Mouse (Mus musculus) MEL (cell line): ENCODE results near the gene Ano8. TPM values are rescaled to one million over a fixed set of nuclear protein-coding genes. Genes with fewer than 3 reads are reported as not detected.

Experiments used
- DNase-seq: peaks from one replicate; pipeline ENCODE4 v3.0.0; 2011; ENCODE audit warnings: low read depth, low spot score
- H3K27ac ChIP-seq: 2 replicates; pipeline ENCODE4 v1.5.1; 2012; ENCODE audit warnings: low read depth, mild to moderate bottlenecking, control low read depth, low read length, moderate library complexity; ENCODE audit not compliant: control insufficient read depth
- H3K27me3 ChIP-seq, 2 experiments: fragments of 150-350 bp in 1 of 2; sonication (generic) in 1 of 2; 2 replicates each; pipeline ENCODE4 v1.6.1; 2012; ENCODE audit warnings: low read length in 2 of 2, mild to moderate bottlenecking in 2 of 2, improper control_type of control experiment in 1 of 2, moderate library complexity in 1 of 2; ENCODE audit not compliant: insufficient read depth in 2 of 2, control insufficient read depth in 1 of 2
- H3K36me3 ChIP-seq, 2 experiments: 2 replicates each; pipeline ENCODE4 v1.6.1; 2012 to 2014; ENCODE audit warnings: low read length in 2 of 2, improper control_type of control experiment in 1 of 2, inconsistent platforms in 1 of 2, mild to moderate bottlenecking in 1 of 2; ENCODE audit not compliant: insufficient read depth in 2 of 2, control insufficient read depth in 1 of 2
- H3K4me1 ChIP-seq, 2 experiments: fragments of 150-350 bp in 1 of 2; sonication (generic) in 1 of 2; 2 replicates each; pipeline ENCODE4 v1.6.1; 2012; ENCODE audit warnings: low read length in 2 of 2, improper control_type of control experiment in 1 of 2, mild to moderate bottlenecking in 1 of 2; ENCODE audit not compliant: insufficient read depth in 2 of 2, control insufficient read depth in 1 of 2
- H3K4me3 ChIP-seq, 2 experiments: fragments of 150-350 bp in 1 of 2; sonication (generic) in 1 of 2; 2 replicates each; pipeline ENCODE4 v1.5.1; 2012; ENCODE audit warnings: low read depth in 2 of 2, low read length in 2 of 2, mild to moderate bottlenecking in 2 of 2, moderate library complexity in 2 of 2, control low read depth in 1 of 2, improper control_type of control experiment in 1 of 2; ENCODE audit not compliant: control insufficient read depth in 1 of 2, insufficient read depth in 1 of 2
- H3K79me2 ChIP-seq: 2 replicates; pipeline ENCODE4 v1.6.1; 2012; ENCODE audit warnings: mild to moderate bottlenecking, low read length, moderate library complexity; ENCODE audit not compliant: control insufficient read depth, poor library complexity, insufficient read depth
- H3K9ac ChIP-seq: 2 replicates; pipeline ENCODE4 v1.6.1; 2012; ENCODE audit warnings: low read depth, mild to moderate bottlenecking, control low read depth, low read length, moderate library complexity; ENCODE audit not compliant: control insufficient read depth, poor library complexity, severe bottlenecking
- H3K9me3 ChIP-seq: fragments of 150-350 bp; sonication (generic); replicated peaks from 2 replicates; pipeline ENCODE4 v1.6.1; 2012; ENCODE audit warnings: mild to moderate bottlenecking, low read length, improper control_type of control experiment, moderate library complexity; ENCODE audit not compliant: insufficient read depth
- BHLHE40 ChIP-seq: IDR thresholded peaks from 2 replicates; pipeline ENCODE4 v1.6.1; 2012; ENCODE audit warnings: low read depth, mild to moderate bottlenecking, inconsistent platforms, low read length, improper control_type of control experiment, borderline replicate concordance
- CTCF ChIP-seq, 3 experiments: IDR thresholded peaks in 2 of 3; conservative IDR thresholded peaks in 1 of 3; 2 replicates each; pipeline ENCODE4 v1.5.1; 2011 to 2012; ENCODE audit warnings: low read length in 3 of 3, low read depth in 2 of 3, mild to moderate bottlenecking in 2 of 3, improper control_type of control experiment in 1 of 3, inconsistent platforms in 1 of 3, mixed read lengths in 1 of 3, moderate library complexity in 1 of 3; ENCODE audit not compliant: control insufficient read depth in 1 of 3, insufficient read depth in 1 of 3, poor library complexity in 1 of 3, severe bottlenecking in 1 of 3
- E2F4 ChIP-seq: IDR thresholded peaks from 2 replicates; pipeline ENCODE4 v1.6.1; 2011; ENCODE audit warnings: low read depth, low read length, improper control_type of control experiment, borderline replicate concordance
- HCFC1 ChIP-seq: IDR thresholded peaks from 2 replicates; pipeline ENCODE4 v1.6.1; 2012; ENCODE audit warnings: low read depth, mild to moderate bottlenecking, inconsistent platforms, low read length, improper control_type of control experiment, moderate library complexity
- JUND ChIP-seq: IDR thresholded peaks from 2 replicates; pipeline ENCODE4 v1.6.1; 2011; ENCODE audit warnings: low read depth, mild to moderate bottlenecking, improper control_type of control experiment, low read length
- MAFK ChIP-seq: IDR thresholded peaks from 2 replicates; pipeline ENCODE4 v1.6.1; 2011; ENCODE audit warnings: low read depth, mild to moderate bottlenecking, low read length, improper control_type of control experiment, borderline replicate concordance
- MYC ChIP-seq: IDR thresholded peaks from 2 replicates; pipeline ENCODE4 v1.6.1; 2011; ENCODE audit warnings: low read depth, mild to moderate bottlenecking, low read length, improper control_type of control experiment, moderate library complexity
- NELFE ChIP-seq: IDR thresholded peaks from 2 replicates; pipeline ENCODE4 v1.6.1; 2011; ENCODE audit warnings: low read depth, low read length, improper control_type of control experiment
- POLR2AphosphoS5 ChIP-seq: IDR thresholded peaks from 2 replicates; pipeline ENCODE4 v1.6.1; 2012; ENCODE audit warnings: low read depth, borderline replicate concordance, mild to moderate bottlenecking, inconsistent platforms, low read length, moderate library complexity, mixed read lengths
- RAD21 ChIP-seq: IDR thresholded peaks from 2 replicates; pipeline ENCODE4 v1.6.1; 2011; ENCODE audit warnings: mild to moderate bottlenecking, low read depth, low read length, improper control_type of control experiment
- RCOR1 ChIP-seq: IDR thresholded peaks from 2 replicates; pipeline ENCODE4 v1.6.1; 2012; ENCODE audit warnings: low read depth, mild to moderate bottlenecking, inconsistent platforms, low read length, improper control_type of control experiment
- SMC3 ChIP-seq: IDR thresholded peaks from 2 replicates; pipeline ENCODE4 v1.6.1; 2011; ENCODE audit warnings: low read depth, low read length, improper control_type of control experiment
- TCF12 ChIP-seq: IDR thresholded peaks from 2 replicates; pipeline ENCODE4 v1.6.1; 2014; ENCODE audit warnings: low read depth, mild to moderate bottlenecking, inconsistent platforms, low read length, improper control_type of control experiment, moderate library complexity
- USF2 ChIP-seq, 2 experiments: IDR thresholded peaks; 2 replicates each; pipeline ENCODE4 v1.6.1; 2011 to 2012; ENCODE audit warnings: improper control_type of control experiment in 2 of 2, low read length in 2 of 2, borderline replicate concordance in 1 of 2, inconsistent platforms in 1 of 2, low read depth in 1 of 2, mild to moderate bottlenecking in 1 of 2; ENCODE audit not compliant: insufficient read depth in 1 of 2
- ZC3H11A ChIP-seq: IDR thresholded peaks from 2 replicates; pipeline ENCODE4 v1.6.1; 2012; ENCODE audit warnings: low read depth, mild to moderate bottlenecking, inconsistent platforms, low read length, improper control_type of control experiment
- ZMIZ1 ChIP-seq: IDR thresholded peaks from 2 replicates; pipeline ENCODE4 v1.6.1; 2012; ENCODE audit warnings: low read depth, mild to moderate bottlenecking, inconsistent platforms, low read length, improper control_type of control experiment, moderate library complexity
- ZNF384 ChIP-seq: IDR thresholded peaks from 2 replicates; pipeline ENCODE4 v1.6.1; 2012; ENCODE audit warnings: low read depth, mild to moderate bottlenecking, inconsistent platforms, low read length, improper control_type of control experiment
- polyA plus RNA-seq, 2 experiments: library from polyadenylated mRNA; stranded (reverse) in 1 of 2; unstranded in 1 of 2; fragments of >175 nt in 1 of 2; fragments of >200 nt in 1 of 2; gene quantifications; 2 replicates each; pipeline versions ENCODE4 v1.2.1 to v1.2.4; 2012; ENCODE audit warnings: low replicate concordance in 2 of 2, low read depth in 1 of 2; ENCODE audit not compliant: insufficient read length in 2 of 2, insufficient read depth in 1 of 2, missing spikeins in 1 of 2
- total RNA-seq: library from RNA; depleted of rRNA; stranded (reverse); fragments of 300-350 nt; gene quantifications from 2 replicates; pipeline ENCODE4 v1.2.3, GENCODE M21; 2012

Ano8 gene
- total and polyA plus RNA-seq, 3 experiments = 3.9 to 4.8 TPM; not detected in 1

- Histone ChIP-seq H3K9ac (no peak overlapping the region), H3K4me1 (peaks cover 2 to 19% of the 10 kb centered on the region in 2 experiments; a peak in 3 of 4 replicates), H3K36me3 (peaks cover 0 to 3% of the 10 kb centered on the region in 2 experiments; a peak in 1 of 4 replicates), H3K79me2 (peaks cover 3% of the 10 kb centered on the region), H3K27ac (no peak overlapping the region), H3K27me3 (peaks cover 0 to 2% of the 10 kb centered on the region in 2 experiments; a peak in 1 of 4 replicates), H3K4me3 (no peak overlapping the region), H3K9me3 (no peaks in the 10 kb centered on the region)
- peak; percentile 45 for DNase-seq
- TF ChIP-seq ZC3H11A (no peak), E2F4 (no peak), CTCF (IDR thresholded peaks at IDR 0.05 in 2 of 3, conservative IDR thresholded peaks at IDR 0.05 in 1 of 3; ENCODE audit: control insufficient read depth in 1 of 3, insufficient read depth in 1 of 3, low read depth in 2 of 3, low read length in 3 of 3, poor library complexity in 1 of 3, severe bottlenecking in 1 of 3) (peak; percentile 33 to 46 (median 41)), RCOR1 (no peak), HCFC1 (no peak), RAD21 (no peak), BHLHE40 (no peak), MAFK (no peak), SMC3 (peak; percentile 23), NELFE (no peak), TCF12 (no peak), ZMIZ1 (no peak), JUND (no peak), POLR2AphosphoS5 (no peak), USF2 (IDR thresholded peaks at IDR 0.05; ENCODE audit: borderline replicate concordance in 1 of 2, insufficient read depth in 1 of 2, low read depth in 1 of 2, low read length in 2 of 2) (no peak)
Measured at GRCm38 (mm10) chr8:71515043-71515442, 29.3 kb upstream of the Ano8 start.

GRCm38 (mm10) chr8:71513018-71513754, 27.4 kb upstream of the Ano8 start:
- peak; percentile 19; the same call in 1 of the 2 replicates for TF ChIP-seq SMC3
- peak in 2 of 3 experiments; percentile 27 to 30; a peak in 3 of 6 replicates for TF ChIP-seq CTCF (IDR thresholded peaks at IDR 0.05 in 2 of 3, conservative IDR thresholded peaks at IDR 0.05 in 1 of 3; ENCODE audit: control insufficient read depth in 1 of 3, insufficient read depth in 1 of 3, low read depth in 2 of 3, low read length in 3 of 3, poor library complexity in 1 of 3, severe bottlenecking in 1 of 3)
- TF ChIP-seq ZNF384 = 0 out of 2 replicates have a peak, but pooled peaks have one; percentile 16
- TF ChIP-seq ZMIZ1 = no peak
- no peak for TF ChIP-seq NELFE
- TF ChIP-seq POLR2AphosphoS5 = no peak
- 0 out of 2 replicates have a peak, but pooled peaks have one; percentile 25 for TF ChIP-seq MYC
- no peak overlapping the region for H3K9ac ChIP-seq
- DNase-seq = no peak
- H3K27ac ChIP-seq = no peak overlapping the region
- H3K79me2 ChIP-seq = peaks cover 3% of the 10 kb centered on the region
- H3K4me1 ChIP-seq = peaks cover 2 to 19% of the 10 kb centered on the region in 2 experiments; a peak in 3 of 4 replicates
- H3K27me3 ChIP-seq = peaks cover 0 to 2% of the 10 kb centered on the region in 2 experiments; a peak in 1 of 4 replicates
- H3K36me3 ChIP-seq = peaks cover 0 to 3% of the 10 kb centered on the region in 2 experiments; a peak in 1 of 4 replicates
- no peak overlapping the region for H3K4me3 ChIP-seq
- no peaks in the 10 kb centered on the region for H3K9me3 ChIP-seq
